Mouse (Mus musculus) liver, embryonic 14.5 days (tissue): Measurements from ENCODE around the gene Ehd2.

Experiments used
- CTCF ChIP-seq: IDR thresholded peaks from 2 replicates; pipeline ENCODE4 v1.5.1; 2016; ENCODE audit warnings: antibody characterized with exemption, low read depth, control low read depth
- EP300 ChIP-seq: IDR thresholded peaks from 2 replicates; pipeline ENCODE4 v1.6.1; 2016; ENCODE audit warnings: antibody characterized with exemption, low read depth

DNA sequence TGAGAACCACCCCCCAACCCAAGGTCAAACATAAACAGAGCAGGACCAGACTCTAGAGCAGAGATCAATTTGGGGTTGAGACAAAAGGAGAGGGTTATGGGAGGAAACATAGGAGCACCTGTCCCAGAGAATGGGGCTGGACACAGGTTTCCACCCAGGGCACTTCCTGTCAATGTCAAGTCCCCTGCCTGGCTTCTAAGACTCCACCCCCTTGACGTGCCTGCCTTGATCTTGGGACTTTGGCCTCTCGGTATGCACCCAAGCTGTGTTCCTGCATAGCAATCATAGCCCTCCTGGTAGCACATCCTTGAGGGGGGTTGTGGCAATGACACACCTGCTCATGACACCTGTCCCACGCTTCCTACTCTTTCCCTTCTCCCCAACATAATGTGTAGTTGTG is 25.8 kb upstream of the Ehd2 start:
- TF ChIP-seq CTCF: no peak
- no peak for TF ChIP-seq EP300
